Mouse (Mus musculus): Measurements from ENCODE around the gene Diras2.

Gene Diras2

GRCm38 (mm10) chr13:52531121-52531520 lies at the start of gene Diras2:
Gene Diras2, minus strand, starts transcription at chr13:52531279.
- in situ Hi-C loops (cut with MboI, MseI): loop anchor here in 1 of 2 experiments (5.0 kb wide), 1 partner anchor 89 kb away; no protein-coding TSS in a partner anchor

- in situ Hi-C loops (cut with MboI, MseI): no loop called here
These were observed 47.7 kb upstream of the Diras2 start for GRCm38 (mm10) chr13:52578776-52579175.

DNA sequence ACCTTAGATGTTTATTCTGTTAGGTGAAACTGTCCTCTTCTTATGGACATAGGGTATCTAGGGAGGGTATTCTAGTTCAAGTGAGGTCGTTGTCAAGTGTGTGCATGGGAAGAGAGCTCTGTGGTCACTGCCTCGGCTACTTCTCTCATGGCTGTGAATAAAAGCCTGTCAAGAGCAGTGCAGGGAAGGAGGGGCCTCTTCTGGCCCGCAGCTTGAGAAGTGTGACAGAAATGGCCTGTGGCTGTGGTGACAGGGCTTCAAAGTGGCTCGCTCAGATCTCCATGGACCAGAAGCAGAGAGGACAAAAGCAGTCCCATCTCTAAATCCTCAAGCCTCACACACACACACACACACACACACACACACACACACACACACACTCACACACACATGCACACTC lies 46.9 kb upstream of the Diras2 start:
- in situ Hi-C loops (cut with MboI, MseI): no loop called here

- in situ Hi-C loops (cut with MboI, MseI): no loop called here
These were observed 46.3 kb upstream of the Diras2 start for GRCm38 (mm10) chr13:52577326-52577920.

GRCm38 (mm10) chr13:52576841-52577240 lies 45.8 kb upstream of the Diras2 start:
- in situ Hi-C loops (cut with MboI, MseI): no loop called here

- in situ Hi-C loops (cut with MboI, MseI): no loop called here
These were observed 45.0 kb upstream of the Diras2 start for GRCm38 (mm10) chr13:52576021-52576614.

DNA sequence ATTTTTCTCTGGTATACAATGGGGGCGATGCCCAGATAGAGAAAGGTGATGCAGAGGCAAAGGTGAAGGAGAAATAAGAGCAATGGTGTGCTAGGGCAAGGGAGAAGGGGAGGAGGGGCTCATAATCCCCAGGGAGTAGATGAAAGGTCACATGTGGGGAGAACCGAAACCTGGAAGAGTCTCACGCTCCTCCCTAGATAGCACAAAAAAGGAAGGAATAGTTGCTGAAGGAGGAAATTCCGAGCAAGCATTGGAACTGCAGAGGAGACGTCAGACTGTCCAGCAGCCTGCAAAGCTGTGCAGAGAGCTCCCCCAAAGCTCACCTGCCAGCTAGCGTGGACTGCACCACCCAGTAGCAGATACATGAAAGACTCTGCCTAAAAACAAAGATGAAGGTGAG lies 44.4 kb upstream of the Diras2 start:
- in situ Hi-C loops (cut with MboI, MseI): no loop called here

DNA sequence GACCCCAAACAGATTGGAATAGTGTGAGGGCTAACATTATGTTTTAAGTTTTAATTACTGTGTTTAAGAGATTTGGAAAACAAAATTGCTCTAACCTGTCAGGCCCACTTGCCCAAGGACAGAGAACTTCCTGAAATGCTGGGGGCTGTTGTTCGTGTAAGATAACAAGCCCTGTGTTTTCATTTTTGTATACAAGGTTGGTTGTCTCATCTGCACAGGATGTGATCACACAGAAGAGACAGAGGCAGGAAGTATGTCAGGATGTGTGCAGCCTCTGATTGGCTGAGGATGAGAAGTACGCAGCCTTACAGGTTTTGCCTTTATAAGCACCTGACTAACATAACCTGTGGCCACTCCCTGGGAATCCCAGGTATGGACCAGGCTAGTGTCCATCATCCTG lies 43.2 kb upstream of the Diras2 start:
- in situ Hi-C loops (cut with MboI, MseI): no loop called here

DNA sequence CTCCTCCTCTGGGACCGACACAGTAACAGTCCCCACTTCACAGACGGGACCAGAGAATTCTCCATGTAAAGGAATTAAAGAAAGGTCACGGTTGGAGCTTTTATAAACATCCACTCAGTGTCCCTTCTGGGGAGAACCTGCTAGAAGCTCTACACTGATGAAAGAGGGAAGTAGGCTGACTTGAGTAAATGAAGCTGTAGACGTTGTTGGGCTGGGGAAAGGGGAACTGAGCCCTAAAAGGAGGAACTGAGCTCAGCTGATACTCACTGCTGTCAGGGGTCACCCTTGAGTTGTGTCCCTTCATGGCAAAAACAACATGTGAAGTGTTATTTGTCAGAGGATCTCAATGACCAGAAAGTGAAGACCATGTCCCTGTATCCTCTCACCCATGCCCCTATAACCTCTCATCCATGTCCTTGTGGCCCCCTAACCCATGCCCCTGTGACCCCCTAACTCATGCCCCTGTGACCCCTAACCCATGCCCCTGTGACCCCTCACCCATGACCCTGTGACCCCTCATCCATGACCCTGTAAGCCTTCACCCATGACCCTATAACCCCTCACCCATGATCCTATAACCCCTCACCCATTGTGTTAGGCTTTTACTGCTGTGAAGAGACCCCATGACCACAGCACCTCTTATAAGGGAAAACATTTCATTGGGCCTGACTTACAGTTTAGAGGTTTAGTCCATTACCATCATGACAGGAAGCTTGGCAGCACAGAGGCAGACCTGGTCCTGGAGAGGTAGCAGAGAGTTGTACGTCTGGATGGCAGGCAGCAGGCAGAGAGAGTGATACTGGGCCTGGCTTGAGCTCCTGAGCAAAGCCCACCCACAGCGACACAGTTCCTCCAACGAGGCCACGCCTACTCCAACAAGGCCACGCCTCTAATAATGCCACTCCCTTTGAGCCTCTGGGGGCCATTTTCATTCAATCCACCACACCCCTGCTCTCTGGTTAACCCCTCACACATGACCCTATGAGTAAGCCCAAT lies 41.7 kb upstream of the Diras2 start:
- in situ Hi-C loops (cut with MboI, MseI): no loop called here

DNA sequence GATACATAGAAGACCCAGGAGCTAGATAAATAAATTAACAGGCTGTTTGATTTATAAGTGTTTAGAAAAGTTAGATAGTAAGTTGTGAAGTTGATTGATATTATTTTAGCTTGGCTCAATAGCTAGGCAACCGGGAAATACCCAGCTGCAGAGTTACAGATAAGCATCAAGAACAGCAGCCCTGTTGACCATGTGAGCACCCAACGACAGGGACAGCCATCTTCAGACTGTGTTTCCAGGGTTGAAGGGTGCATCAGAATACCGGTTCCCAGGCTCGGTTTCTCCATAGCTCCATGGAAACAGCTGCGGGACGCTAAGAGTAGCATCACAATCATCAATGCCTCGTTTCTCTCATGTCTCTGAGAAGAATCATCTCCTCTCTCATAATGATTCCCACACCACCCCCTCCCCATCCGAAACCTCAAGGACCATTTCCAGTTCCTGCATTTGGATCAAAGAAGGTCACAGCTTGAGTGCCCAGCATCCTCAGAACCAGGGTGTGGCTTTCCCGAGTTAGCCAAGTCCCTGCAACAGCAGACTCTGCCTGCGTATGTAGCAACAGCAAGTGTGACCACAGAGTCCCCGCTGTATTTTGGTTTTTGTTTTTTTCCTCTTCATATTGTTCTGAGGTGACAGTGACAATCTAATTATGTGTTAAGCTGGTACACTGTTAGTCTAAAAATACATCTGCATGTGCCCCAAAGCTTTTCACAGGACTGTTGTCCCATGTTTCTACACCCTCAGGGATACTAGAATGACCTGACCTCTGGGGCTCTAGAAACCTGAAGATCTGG lies 40.7 kb upstream of the Diras2 start:
- in situ Hi-C loops (cut with MboI, MseI): no loop called here

DNA sequence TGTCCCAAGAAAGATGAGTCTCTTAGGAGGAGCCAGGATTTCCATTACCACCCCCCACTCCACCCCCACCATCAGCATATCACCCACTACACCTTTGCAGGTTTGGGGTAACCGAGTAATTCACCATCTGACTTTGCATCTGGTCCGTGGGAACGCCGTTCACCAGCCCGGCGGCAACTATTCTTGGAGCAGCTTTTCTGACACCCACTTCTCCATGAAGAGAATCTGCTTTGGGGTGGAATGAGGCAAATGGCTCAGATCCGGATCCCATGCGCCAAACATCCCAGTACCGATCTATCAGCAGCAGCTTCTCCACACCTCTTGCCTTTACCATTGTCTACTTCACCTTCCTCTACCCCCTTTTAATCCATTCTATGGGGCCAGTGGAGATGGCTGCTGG lies 39.2 kb upstream of the Diras2 start:
- in situ Hi-C loops (cut with MboI, MseI): no loop called here

DNA sequence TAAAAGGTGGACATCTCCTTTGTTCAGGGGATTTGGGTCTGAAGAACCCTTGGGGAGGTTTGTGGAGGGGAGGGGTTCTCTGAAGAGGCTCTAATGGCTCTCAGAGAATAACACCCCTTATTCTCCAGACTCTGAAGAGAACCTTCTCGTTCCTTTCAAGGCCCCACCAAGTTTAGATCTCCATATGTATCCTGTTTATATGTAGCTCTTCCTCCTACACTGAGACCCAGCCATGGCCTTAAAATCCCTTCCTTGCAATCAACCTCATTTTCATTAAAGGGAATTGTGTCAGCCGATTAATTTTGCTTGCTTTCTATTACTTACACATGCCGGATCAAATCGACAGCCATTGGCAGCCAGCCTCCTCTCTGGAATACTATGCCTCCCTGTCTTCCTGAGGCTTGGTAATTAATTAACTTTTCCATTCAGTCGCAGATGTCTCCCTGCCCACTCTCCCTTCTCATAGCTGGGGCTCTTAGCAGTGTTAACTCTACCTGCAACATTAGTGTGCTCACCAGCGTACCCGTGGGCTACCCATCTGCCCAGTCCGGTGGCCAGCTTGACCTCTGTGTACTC lies 38.2 kb upstream of the Diras2 start:
- in situ Hi-C loops (cut with MboI, MseI): no loop called here

DNA sequence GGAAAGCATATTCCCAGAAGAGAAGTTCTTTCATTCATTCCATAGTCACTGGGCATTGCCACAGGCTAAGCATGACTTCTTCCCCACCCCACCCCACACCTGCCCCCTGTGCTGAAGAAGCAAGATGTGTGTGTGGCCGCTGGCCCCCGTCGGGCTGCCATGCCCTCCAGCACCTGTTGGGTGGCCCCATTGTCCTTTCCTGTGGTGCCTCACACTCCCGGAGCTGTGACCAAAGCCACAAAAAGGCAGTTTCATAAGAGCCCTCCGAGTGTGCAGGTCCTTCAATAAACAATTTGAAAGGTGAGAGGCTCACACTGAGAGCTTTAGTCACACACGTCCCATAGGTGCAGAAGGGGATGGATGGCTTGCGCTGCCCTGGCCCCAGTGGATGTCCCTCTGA lies 35.7 kb upstream of the Diras2 start:
- in situ Hi-C loops (cut with MboI, MseI): no loop called here

DNA sequence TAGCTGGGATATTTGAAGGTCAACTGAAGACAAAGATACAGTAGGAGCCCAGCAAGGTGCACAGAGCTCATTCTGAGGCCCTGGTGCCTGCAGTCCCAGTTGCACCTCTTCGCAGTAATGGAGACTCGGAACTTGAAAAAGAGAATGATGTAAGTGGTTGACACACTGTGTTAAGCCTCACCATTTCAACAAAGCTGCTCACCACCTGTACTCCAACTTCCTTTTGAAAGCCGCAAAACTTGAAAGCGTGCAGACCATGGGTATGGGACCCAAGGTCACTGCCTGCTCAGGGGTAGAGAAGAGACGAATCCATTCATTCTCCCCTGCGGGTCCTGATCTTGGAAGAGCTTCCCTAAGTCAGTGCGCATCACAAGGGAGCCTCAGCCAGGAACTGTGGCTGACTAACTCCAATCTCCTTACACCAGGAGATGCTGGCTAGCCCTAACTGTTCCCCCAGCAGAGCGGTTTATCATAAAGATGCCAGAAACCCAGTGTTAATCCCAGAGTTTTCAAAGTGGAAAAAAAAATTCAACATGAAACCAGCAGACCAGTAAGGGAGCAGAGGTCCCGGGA lies 35.2 kb upstream of the Diras2 start:
- in situ Hi-C loops (cut with MboI, MseI): no loop called here

DNA sequence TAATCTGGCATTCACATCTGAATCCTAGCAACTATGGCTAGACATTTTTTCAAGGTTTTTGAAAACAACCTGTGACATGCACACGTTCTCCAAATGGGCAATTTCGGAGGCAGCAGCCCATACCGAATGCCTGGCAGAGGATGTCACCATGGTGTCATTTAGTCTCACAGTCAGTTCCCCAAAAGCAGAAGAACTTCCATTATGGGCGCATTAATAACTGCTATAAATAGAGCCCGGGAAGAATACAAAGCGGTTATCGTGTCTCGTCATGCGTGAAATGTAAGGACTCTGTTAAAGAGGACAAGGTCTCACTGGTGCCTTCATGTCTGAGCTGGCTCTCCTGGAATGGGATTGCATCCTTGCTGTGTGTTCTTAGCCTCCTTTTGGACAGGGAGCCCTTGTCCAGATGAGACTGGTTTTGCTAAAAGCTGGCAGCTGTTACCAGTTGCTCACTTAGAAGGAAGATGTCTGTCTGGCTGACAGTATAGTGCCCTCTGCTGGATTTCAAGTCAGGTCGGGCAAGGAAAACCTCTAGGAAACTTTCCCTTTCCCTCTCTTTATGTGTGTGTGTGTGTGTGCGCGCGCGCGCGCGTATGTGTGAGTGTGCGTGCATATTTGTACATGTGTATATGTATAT lies 34.1 kb upstream of the Diras2 start:
- in situ Hi-C loops (cut with MboI, MseI): no loop called here

DNA sequence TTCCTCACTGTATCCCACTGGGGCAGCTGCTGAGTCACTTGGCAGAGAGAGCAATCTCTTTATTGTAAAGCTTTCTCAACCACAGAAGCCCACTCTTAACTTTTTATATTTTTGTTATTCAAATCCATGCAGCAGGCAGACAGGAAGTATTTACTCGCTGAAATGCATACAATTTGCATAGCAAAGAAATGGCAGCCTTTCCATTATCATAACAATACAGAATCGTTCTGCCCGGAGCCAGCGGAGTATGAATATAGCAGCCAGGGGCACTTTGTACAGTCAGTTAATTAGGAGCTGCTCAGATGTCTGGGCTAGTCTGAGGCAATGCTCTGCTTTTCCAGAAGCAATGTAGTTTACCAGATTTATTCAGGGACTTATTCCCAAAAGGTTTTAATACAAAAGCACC lies 31.1 kb upstream of the Diras2 start:
- in situ Hi-C loops (cut with MboI, MseI): no loop called here

GRCm38 (mm10) chr13:52561367-52562165 lies 30.5 kb upstream of the Diras2 start:
- in situ Hi-C loops (cut with MboI, MseI): no loop called here

GRCm38 (mm10) chr13:52557421-52557820 lies 26.3 kb upstream of the Diras2 start:
- in situ Hi-C loops (cut with MboI, MseI): no loop called here

GRCm38 (mm10) chr13:52554722-52555121 lies 23.6 kb upstream of the Diras2 start:
- in situ Hi-C loops (cut with MboI, MseI): no loop called here

All from T-helper 17 cell (primary cell).